Mouse (Mus musculus): Measurements from ENCODE around the gene Cds2. TPM values are rescaled to one million over a fixed set of nuclear protein-coding genes. Genes with fewer than 3 reads are reported as not detected.

Gene Cds2
- polyA plus RNA-seq, 1 experiment from 2014 or later = 20.4 TPM

Other genes starting within 250 kb of the Cds2 start
- gene Rassf2, start 232.9 kb upstream of the Cds2 start, polyA plus RNA-seq (2016; fragmentation: Nextera tagmentation; extraction: Ambion mirVana) = 4.7 TPM in 2 replicates
- 8.7 and 10.3 TPM in 2 replicates for gene Slc23a2, start 118.0 kb upstream of the Cds2 start, polyA plus RNA-seq (2016; fragmentation: Nextera tagmentation; extraction: Ambion mirVana)
- gene Tmem230, start 15.3 kb upstream of the Cds2 start, polyA plus RNA-seq (2016; fragmentation: Nextera tagmentation; extraction: Ambion mirVana) = 39.4 TPM in 2 replicates
- 217 and 273 TPM in 2 replicates for gene Pcna, start 9.8 kb upstream of the Cds2 start, polyA plus RNA-seq (2016; fragmentation: Nextera tagmentation; extraction: Ambion mirVana)
- 2.3 and 2.8 TPM in 2 replicates for gene Prokr2, start 122.3 kb downstream of the Cds2 start, polyA plus RNA-seq (2016; fragmentation: Nextera tagmentation; extraction: Ambion mirVana)